Mouse (Mus musculus): ENCODE data around the gene Ptpn1. TPM values are rescaled to one million over a fixed set of nuclear protein-coding genes. Genes with fewer than 3 reads are reported as not detected.

Gene Ptpn1
- polyA plus RNA-seq, 1 experiment: 59.4 TPM

DNA sequence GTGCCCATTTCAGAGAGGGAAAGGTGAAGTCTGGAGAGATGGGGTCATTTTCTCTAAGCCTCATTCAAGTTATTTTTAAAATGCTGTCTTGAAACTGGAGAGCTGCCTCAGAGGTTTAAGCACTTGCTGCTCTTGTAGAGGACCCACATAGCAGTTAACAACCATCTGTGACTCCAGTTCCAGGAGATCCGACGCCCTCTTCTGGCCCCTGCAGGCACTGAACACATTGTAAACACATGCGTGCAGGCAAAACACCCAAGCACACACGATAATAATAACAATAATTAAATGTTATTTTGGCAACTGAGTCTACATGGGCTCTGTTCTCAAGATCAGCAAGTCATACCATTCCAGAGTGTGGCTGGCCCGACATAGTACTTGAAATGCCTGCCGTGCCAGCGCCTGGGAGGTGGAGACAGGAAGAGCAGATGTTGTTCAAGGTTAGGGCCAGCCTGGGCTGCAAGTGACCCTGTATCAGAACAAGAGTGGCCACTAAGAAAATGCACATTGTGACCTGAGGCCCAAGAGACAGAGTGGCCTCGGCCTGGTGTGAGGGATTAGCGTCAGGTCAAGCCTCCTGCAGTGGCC, 29.6 kb upstream of the Ptpn1 start:
- H3K27ac ChIP-seq (ENCODE audit: insufficient read depth, low read length): no peak overlapping the region
- no peak for TF ChIP-seq CTCF (IDR thresholded peaks at IDR 0.05; ENCODE audit: borderline replicate concordance, insufficient read depth, low read length)
- TF ChIP-seq POLR2A (IDR thresholded peaks at IDR 0.05; ENCODE audit: low read depth, low read length): no peak
- H3K4me1 ChIP-seq (ENCODE audit: control insufficient read depth, insufficient read depth, low read length): no peaks in the 10 kb centered on the region
- H3K4me3 ChIP-seq (ENCODE audit: insufficient read depth, low read length): no peak overlapping the region

GRCm38 (mm10) chr2:167903242-167903952, 28.5 kb upstream of the Ptpn1 start:
- TF ChIP-seq CTCF (IDR thresholded peaks at IDR 0.05; ENCODE audit: borderline replicate concordance, insufficient read depth, low read length) (no peak), POLR2A (IDR thresholded peaks at IDR 0.05; ENCODE audit: low read depth, low read length) (no peak)
- Histone ChIP-seq H3K27ac (ENCODE audit: insufficient read depth, low read length) (no peak overlapping the region), H3K4me3 (ENCODE audit: insufficient read depth, low read length) (no peak overlapping the region), H3K4me1 (ENCODE audit: control insufficient read depth, insufficient read depth, low read length) (no peaks in the 10 kb centered on the region)

DNA sequence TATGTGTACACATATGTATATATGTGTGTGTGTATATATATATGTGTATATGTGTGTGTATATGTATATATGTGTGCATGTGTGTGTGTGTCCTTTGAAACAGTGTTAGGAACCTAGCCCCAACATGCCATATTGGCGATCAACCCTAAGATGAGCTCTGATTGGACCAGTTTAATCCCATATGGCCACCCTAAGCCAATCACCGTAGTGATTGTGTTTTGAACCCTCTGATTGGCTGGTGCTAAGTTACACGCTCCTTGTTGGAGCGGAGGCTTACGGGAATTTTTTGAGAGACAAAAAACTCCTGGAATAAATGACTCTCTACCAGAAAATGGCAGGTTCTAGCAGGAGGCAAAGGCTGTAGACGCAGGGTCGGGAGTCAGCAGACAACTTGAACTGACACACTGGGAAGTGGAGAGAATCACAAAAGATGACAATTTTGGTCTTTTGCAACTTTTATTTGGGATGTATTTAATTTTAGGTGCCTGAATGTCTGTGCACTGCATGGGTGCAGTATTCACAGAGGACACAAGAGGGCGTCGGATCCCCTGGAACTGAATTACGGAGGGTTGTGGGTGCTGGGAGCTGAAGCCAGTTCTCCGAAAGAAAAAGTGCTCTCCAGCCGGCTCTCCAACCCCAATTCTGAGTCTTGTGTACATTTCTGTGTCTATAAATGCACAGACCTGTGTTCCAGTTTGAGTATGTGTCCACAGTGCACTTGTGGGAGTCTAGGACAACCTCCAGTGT, 27.1 kb upstream of the Ptpn1 start:
- TF ChIP-seq CTCF (IDR thresholded peaks at IDR 0.05; ENCODE audit: borderline replicate concordance, insufficient read depth, low read length): peak; percentile 3; the same call in 1 of the 2 replicates
- no peak for TF ChIP-seq POLR2A (IDR thresholded peaks at IDR 0.05; ENCODE audit: low read depth, low read length)
- H3K4me3 ChIP-seq (ENCODE audit: insufficient read depth, low read length): no peak overlapping the region
- H3K4me1 ChIP-seq (ENCODE audit: control insufficient read depth, insufficient read depth, low read length): no peaks in the 10 kb centered on the region
- no peak overlapping the region for H3K27ac ChIP-seq (ENCODE audit: insufficient read depth, low read length)

DNA sequence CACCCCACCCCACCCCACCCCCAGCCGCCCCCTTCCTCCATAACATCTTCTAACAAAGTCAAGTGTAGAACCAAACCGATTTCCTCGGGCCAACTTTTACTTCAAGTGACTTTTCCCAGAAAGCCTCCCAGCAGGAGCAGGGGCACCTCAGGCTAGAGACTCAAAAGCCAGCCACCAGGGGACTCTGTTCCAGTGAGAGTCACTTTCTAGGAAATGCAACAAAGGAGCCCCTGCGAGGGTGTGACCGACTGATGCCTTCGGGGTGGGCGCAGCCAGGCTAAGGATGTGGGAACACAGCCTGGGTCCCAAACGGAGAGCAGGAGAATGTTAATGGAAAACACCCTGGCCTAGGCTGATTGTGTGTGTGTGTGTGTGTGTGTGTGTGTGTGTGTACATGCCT, 26.3 kb upstream of the Ptpn1 start:
- Histone ChIP-seq H3K27ac (ENCODE audit: insufficient read depth, low read length) (no peak overlapping the region), H3K4me3 (ENCODE audit: insufficient read depth, low read length) (no peak overlapping the region), H3K4me1 (ENCODE audit: control insufficient read depth, insufficient read depth, low read length) (no peaks in the 10 kb centered on the region)
- TF ChIP-seq POLR2A (IDR thresholded peaks at IDR 0.05; ENCODE audit: low read depth, low read length): no peak
- no peak for TF ChIP-seq CTCF (IDR thresholded peaks at IDR 0.05; ENCODE audit: borderline replicate concordance, insufficient read depth, low read length)

- TF ChIP-seq CTCF (IDR thresholded peaks at IDR 0.05; ENCODE audit: borderline replicate concordance, insufficient read depth, low read length): no peak
- TF ChIP-seq POLR2A (IDR thresholded peaks at IDR 0.05; ENCODE audit: low read depth, low read length): no peak
- Histone ChIP-seq H3K27ac (ENCODE audit: insufficient read depth, low read length) (no peak overlapping the region), H3K4me3 (ENCODE audit: insufficient read depth, low read length) (no peak overlapping the region), H3K4me1 (ENCODE audit: control insufficient read depth, insufficient read depth, low read length) (no peaks in the 10 kb centered on the region)
Observed at GRCm38 (mm10) chr2:167906729-167907128, 25.1 kb upstream of the Ptpn1 start.

DNA sequence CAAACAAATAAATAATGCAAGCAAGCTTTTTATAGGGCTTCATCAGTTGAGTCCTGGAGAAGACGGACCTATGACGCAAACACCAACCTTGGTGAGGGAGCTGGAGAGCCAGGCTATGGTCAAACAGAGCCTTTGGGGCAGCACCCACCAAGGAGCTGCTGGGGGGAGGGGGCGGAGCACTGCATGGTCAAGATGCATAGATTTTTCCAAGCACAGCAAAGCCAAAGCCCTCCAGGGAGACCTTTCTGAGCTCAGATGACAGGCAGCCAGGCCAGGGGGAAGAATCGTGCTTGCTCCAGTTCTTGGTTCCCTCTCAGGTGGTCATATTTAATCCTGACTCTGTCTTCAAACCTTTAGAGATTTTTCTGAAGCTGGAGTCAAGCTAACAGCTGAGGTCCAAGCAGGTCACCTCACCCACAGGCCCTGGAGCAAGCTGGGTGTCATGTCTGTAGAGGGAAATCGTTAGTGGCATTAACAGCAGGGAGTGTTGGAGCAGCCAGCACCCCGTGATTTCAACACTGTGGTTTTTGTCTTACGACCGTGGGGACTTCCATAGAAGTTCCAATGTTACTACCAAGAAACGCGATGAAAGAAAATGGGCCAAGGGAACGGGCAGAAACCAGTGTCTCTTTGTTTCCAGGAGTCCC, 22.2 kb upstream of the Ptpn1 start:
- H3K4me3 ChIP-seq (ENCODE audit: insufficient read depth, low read length): no peak overlapping the region
- TF ChIP-seq POLR2A (IDR thresholded peaks at IDR 0.05; ENCODE audit: low read depth, low read length) (no peak), CTCF (IDR thresholded peaks at IDR 0.05; ENCODE audit: borderline replicate concordance, insufficient read depth, low read length) (no peak)
- H3K27ac ChIP-seq (ENCODE audit: insufficient read depth, low read length): no peak overlapping the region
- no peaks in the 10 kb centered on the region for H3K4me1 ChIP-seq (ENCODE audit: control insufficient read depth, insufficient read depth, low read length)

DNA sequence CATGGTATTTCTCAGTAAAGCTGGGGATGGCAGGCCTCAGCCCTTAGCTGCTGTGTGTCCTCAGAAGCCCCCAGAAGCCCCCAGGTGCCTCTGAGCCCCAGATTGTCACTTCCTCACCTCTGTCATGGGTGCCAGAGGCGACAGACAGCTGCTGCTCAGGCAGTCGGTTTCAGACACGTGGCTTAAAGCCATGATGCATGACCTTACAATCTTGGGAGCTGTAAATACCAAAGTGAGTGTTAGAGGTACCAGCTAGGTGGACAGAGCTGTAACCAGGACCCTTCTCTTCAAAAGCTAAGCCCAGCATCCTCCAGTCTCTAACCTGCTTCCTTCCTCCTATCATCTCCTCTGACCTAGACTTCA, 21.7 kb upstream of the Ptpn1 start:
- Histone ChIP-seq H3K4me1 (ENCODE audit: control insufficient read depth, insufficient read depth, low read length) (no peaks in the 10 kb centered on the region), H3K27ac (ENCODE audit: insufficient read depth, low read length) (no peak overlapping the region), H3K4me3 (ENCODE audit: insufficient read depth, low read length) (no peak overlapping the region)
- TF ChIP-seq POLR2A (IDR thresholded peaks at IDR 0.05; ENCODE audit: low read depth, low read length) (no peak), CTCF (IDR thresholded peaks at IDR 0.05; ENCODE audit: borderline replicate concordance, insufficient read depth, low read length) (no peak)

GRCm38 (mm10) chr2:167911511-167911910, 20.3 kb upstream of the Ptpn1 start:
- H3K27ac ChIP-seq (ENCODE audit: insufficient read depth, low read length): no peak overlapping the region
- no peak overlapping the region for H3K4me3 ChIP-seq (ENCODE audit: insufficient read depth, low read length)
- H3K4me1 ChIP-seq (ENCODE audit: control insufficient read depth, insufficient read depth, low read length): no peaks in the 10 kb centered on the region
- TF ChIP-seq POLR2A (IDR thresholded peaks at IDR 0.05; ENCODE audit: low read depth, low read length) (no peak), CTCF (IDR thresholded peaks at IDR 0.05; ENCODE audit: borderline replicate concordance, insufficient read depth, low read length) (no peak)

- H3K4me1 ChIP-seq (ENCODE audit: control insufficient read depth, insufficient read depth, low read length): no peaks in the 10 kb centered on the region; the same call in none of the 2 replicates
- no peak overlapping the region for H3K4me3 ChIP-seq (ENCODE audit: insufficient read depth, low read length)
- H3K27ac ChIP-seq (ENCODE audit: insufficient read depth, low read length): no peak overlapping the region
- TF ChIP-seq CTCF (IDR thresholded peaks at IDR 0.05; ENCODE audit: borderline replicate concordance, insufficient read depth, low read length) (no peak), POLR2A (IDR thresholded peaks at IDR 0.05; ENCODE audit: low read depth, low read length) (no peak)
Observed at GRCm38 (mm10) chr2:167919081-167919480, 12.8 kb upstream of the Ptpn1 start.

Data from embryonic fibroblast, embryonic 13.5 days (primary cell).